Mouse (Mus musculus) inflammation-experienced regulatory T-cells, adult 16 weeks (primary cell): ENCODE results near the gene St3gal6. TPM values are rescaled to one million over a fixed set of nuclear protein-coding genes. Genes with fewer than 3 reads are reported as not detected.

Experiments used
- polyA plus RNA-seq: library from polyadenylated mRNA; unstranded; fragments of 100-300 nt; shearing (Covaris generic); gene quantifications from one replicate; pipeline ENCODE4 v1.2.1, GENCODE M21; 2017

St3gal6 gene
- polyA plus RNA-seq, result 5.8 TPM

GRCm38 (mm10) chr16:58523972-58524850 lies at the start of gene St3gal6:
Gene St3gal6, minus strand, starts transcription at chr16:58524243.

Other genes with a start within 250 kb of the St3gal6 start
- gene Dcbld2, start 115.8 kb downstream of the St3gal6 start, polyA plus RNA-seq, result 0.39 TPM
- gene Gm813, start 92.7 kb upstream of the St3gal6 start, polyA plus RNA-seq, result not detected
- not detected for gene E330017A01Rik, start 114.5 kb upstream of the St3gal6 start, polyA plus RNA-seq
- 55.2 TPM for gene Cpox, start 146.0 kb upstream of the St3gal6 start, polyA plus RNA-seq
- gene Gpr15, start 194.8 kb upstream of the St3gal6 start, polyA plus RNA-seq, result 53.3 TPM
- 175 TPM for gene Cldnd1, start 203.7 kb upstream of the St3gal6 start, polyA plus RNA-seq
- gene Olfr172, start 238.9 kb upstream of the St3gal6 start, polyA plus RNA-seq, result not detected